Mouse (Mus musculus): ENCODE results near the gene Slc6a16.
"Not testable (repeated sequence)": the region's sequence is repeated elsewhere in the genome, so short reads cannot be mapped to it uniquely, and the experiment has no call there.

The Slc6a16 gene

GRCm38 (mm10) chr7:45255822-45256221 lies 14.9 kb downstream of the Slc6a16 start:
- DNase-seq: not testable (repeated sequence)

GRCm38 (mm10) chr7:45257063-45257840 lies 16.4 kb downstream of the Slc6a16 start:
- DNase-seq: no peak

- DNase-seq: no peak
These were observed 18.4 kb downstream of the Slc6a16 start for GRCm38 (mm10) chr7:45259281-45259680.

GRCm38 (mm10) chr7:45262266-45262665 lies 21.4 kb downstream of the Slc6a16 start:
- no peak for DNase-seq

- no peak for DNase-seq
These were observed 22.2 kb downstream of the Slc6a16 start for GRCm38 (mm10) chr7:45263006-45263607.

GRCm38 (mm10) chr7:45264348-45264747 lies 23.5 kb downstream of the Slc6a16 start:
- no peak for DNase-seq

- DNase-seq: no peak
These were observed 24.6 kb downstream of the Slc6a16 start for GRCm38 (mm10) chr7:45265518-45265917.

GRCm38 (mm10) chr7:45272786-45273412 lies 32.0 kb downstream of the Slc6a16 start:
- DNase-seq: no peak

GRCm38 (mm10) chr7:45273672-45274071 lies 32.8 kb downstream of the Slc6a16 start:
- DNase-seq: no peak

GRCm38 (mm10) chr7:45277136-45277760 lies 36.4 kb downstream of the Slc6a16 start, which contains the start of gene Slc6a21:
TSS of gene Slc6a21 (plus strand) at chr7:45277513.
- peak; percentile 83 to 87 for DNase-seq

- no peak for DNase-seq
These were observed 45.6 kb downstream of the Slc6a16 start for GRCm38 (mm10) chr7:45286486-45286885.

GRCm38 (mm10) chr7:45296626-45297025 lies 55.7 kb downstream of the Slc6a16 start:
- DNase-seq: no peak

- no peak for DNase-seq
These were observed 56.7 kb downstream of the Slc6a16 start for GRCm38 (mm10) chr7:45297563-45297962.

- DNase-seq: peak; percentile 78 to 83
These were observed 58.9 kb downstream of the Slc6a16 start for GRCm38 (mm10) chr7:45299752-45300151.

GRCm38 (mm10) chr7:45300270-45300669 lies 59.4 kb downstream of the Slc6a16 start:
- DNase-seq: peak; percentile 86 to 88

GRCm38 (mm10) chr7:45302626-45303025 lies 61.7 kb downstream of the Slc6a16 start:
- DNase-seq: no peak

- DNase-seq: peak in 1 of 2 experiments; percentile 13
These were observed 64.0 kb downstream of the Slc6a16 start for GRCm38 (mm10) chr7:45304869-45305268.

- DNase-seq: peak; percentile 80 to 85
These were observed 64.4 kb downstream of the Slc6a16 start for GRCm38 (mm10) chr7:45305275-45305674.

- peak in 1 of 2 experiments; percentile 36 for DNase-seq
These were observed 67.8 kb downstream of the Slc6a16 start for GRCm38 (mm10) chr7:45308551-45309240.

GRCm38 (mm10) chr7:45309455-45309854 lies 68.6 kb downstream of the Slc6a16 start:
- DNase-seq: peak; percentile 75 to 78

GRCm38 (mm10) chr7:45312023-45312422 lies 71.1 kb downstream of the Slc6a16 start:
- DNase-seq: peak in 1 of 2 experiments; percentile 30

GRCm38 (mm10) chr7:45312686-45313453 lies 72.0 kb downstream of the Slc6a16 start:
- peak in 1 of 2 experiments; percentile 18 for DNase-seq
